Mouse (Mus musculus) c-Kit-positive CD71-positive TER-119-positive erythroid progenitor cells, embryonic 14.5 days (primary cell): ENCODE results near the gene Hikeshi.
A peak's percentile ranks its signal among the peaks of the same experiment; 100 is the strongest.

Experiments
- DNase-seq: peaks from one replicate; pipeline ENCODE4 v3.0.0-alpha.2; 2013; ENCODE audit warnings: low spot score

The Hikeshi gene

GRCm38 (mm10) chr7:89913432-89914158 lies 27.4 kb downstream of the Hikeshi start:
- DNase-seq = no peak

GRCm38 (mm10) chr7:89912356-89912755 lies 28.6 kb downstream of the Hikeshi start:
- no peak for DNase-seq

- DNase-seq = no peak
These were observed 31.3 kb downstream of the Hikeshi start for GRCm38 (mm10) chr7:89909711-89910110.

GRCm38 (mm10) chr7:89908899-89909621 lies 31.9 kb downstream of the Hikeshi start:
- DNase-seq = no peak

- DNase-seq = no peak
These were observed 32.6 kb downstream of the Hikeshi start for GRCm38 (mm10) chr7:89908421-89908820.

GRCm38 (mm10) chr7:89907950-89908349 lies 33.1 kb downstream of the Hikeshi start:
- peak; percentile 70 for DNase-seq

GRCm38 (mm10) chr7:89903442-89904343 lies 37.3 kb downstream of the Hikeshi start, which contains the start of gene Ccdc81:
TSS of gene Ccdc81 (minus strand) at chr7:89903629.
- no peak for DNase-seq

- no peak for DNase-seq
These were observed 38.0 kb downstream of the Hikeshi start for GRCm38 (mm10) chr7:89903007-89903406.

GRCm38 (mm10) chr7:89891856-89892255 lies 49.1 kb downstream of the Hikeshi start:
- peak; percentile 13 for DNase-seq

GRCm38 (mm10) chr7:89891412-89891811 lies 49.6 kb downstream of the Hikeshi start:
- DNase-seq = no peak

- DNase-seq = no peak
These were observed 56.5 kb downstream of the Hikeshi start for GRCm38 (mm10) chr7:89884551-89884950.

GRCm38 (mm10) chr7:89879686-89880085 lies 61.3 kb downstream of the Hikeshi start:
- no peak for DNase-seq
